15 mouse cellular contexts compared by ENCODE assay signal in the genomic region with DNA sequence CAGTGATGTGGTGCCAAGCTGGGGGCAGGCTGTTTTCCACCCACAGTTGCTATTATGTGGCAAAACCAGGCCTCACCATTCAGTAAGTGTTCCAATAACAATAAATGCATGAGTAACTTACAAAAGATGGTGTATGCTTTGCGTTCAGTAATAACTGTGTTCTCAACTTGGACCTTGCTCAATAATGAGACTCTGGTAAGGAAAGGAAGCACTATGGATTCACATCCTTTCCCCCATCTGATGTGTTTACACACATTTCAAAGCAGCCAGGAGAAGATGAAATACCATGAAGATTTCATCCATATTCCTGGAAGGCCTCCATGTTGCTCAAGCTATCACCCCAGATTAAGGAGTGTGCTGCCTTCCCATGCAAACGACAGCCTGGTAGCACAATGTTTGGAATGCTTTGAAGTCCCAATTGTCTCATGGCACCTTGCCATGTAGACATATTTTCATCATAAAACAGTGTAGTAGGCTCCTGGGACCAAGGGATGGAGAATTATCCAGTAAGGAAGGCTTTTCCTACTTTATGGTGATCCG.
"Had no signal": no experiment of that assay in that cellular context is flagged by ENCODE, and none has a peak within 500 bp of the region (broad histone marks: within the 10 kb centered on the region; RNA-seq: fewer than 3 reads in every experiment).

No protein-coding gene starts in this region.

- DNase-seq: kidney, adult 9 months; kidney, postnatal 4 days; lung, adult 18-20 months; retina, postnatal 1 day; right cerebral cortex, postnatal 4 days; spleen, adult 18-20 months; thymus, adult 18-20 months; thymus, postnatal 25 days had no signal

- H3K4me3 ChIP-seq: layer of hippocampus, adult 2 months; limb, embryonic 12.5 days; midbrain, embryonic 12.5 days; neural tube, embryonic 13.5 days had no signal

- H3K9me3 ChIP-seq: limb, embryonic 12.5 days; midbrain, embryonic 12.5 days; neural tube, embryonic 13.5 days had no signal

- H3K4me1 ChIP-seq: limb, embryonic 12.5 days; midbrain, embryonic 12.5 days; neural tube, embryonic 13.5 days had no signal

- H3K36me3 ChIP-seq: limb, embryonic 12.5 days; midbrain, embryonic 12.5 days; neural tube, embryonic 13.5 days had no signal

- H3K27ac ChIP-seq: kidney, postnatal 0 days; layer of hippocampus, adult 2 months; limb, embryonic 12.5 days; liver, embryonic 14.5 days; midbrain, embryonic 12.5 days; neural tube, embryonic 13.5 days had no signal

- H3K9ac ChIP-seq: limb, embryonic 12.5 days; liver, embryonic 14.5 days; midbrain, embryonic 12.5 days; neural tube, embryonic 13.5 days had no signal

- H3K27me3 ChIP-seq: limb, embryonic 12.5 days; midbrain, embryonic 12.5 days; neural tube, embryonic 13.5 days had no signal

- ATAC-seq: midbrain, embryonic 16.5 days had no signal

- H3K4me2 ChIP-seq: limb, embryonic 12.5 days; midbrain, embryonic 12.5 days; neural tube, embryonic 13.5 days had no signal
